Mouse (Mus musculus) limb, embryonic 12.5 days (tissue): ENCODE measurements around the gene Gm42420. TPM values are rescaled to one million over a fixed set of nuclear protein-coding genes. Genes with fewer than 3 reads are reported as not detected.

ENCODE experiments used
- ATAC-seq: fragments of 200-750 bp; cut with Nextera tagmentation; 2 replicates; pipeline ENCODE4 v1.8.0; 2017; ENCODE audit warnings: low read depth, moderate TSS enrichment; ENCODE audit not compliant: insufficient number of reproducible peaks, insufficient read depth, low FRiP score, low TSS enrichment
- H3K27ac ChIP-seq: fragments of 300-500 bp; sonication (generic); 2 replicates; pipeline ENCODE4 v1.5.1; 2016; ENCODE audit warnings: mild to moderate bottlenecking, moderate library complexity
- H3K27me3 ChIP-seq: fragments of 300-500 bp; sonication (generic); 2 replicates; pipeline ENCODE4 v1.6.1; 2016; ENCODE audit warnings: mild to moderate bottlenecking, moderate library complexity
- H3K36me3 ChIP-seq: fragments of 300-500 bp; sonication (generic); 2 replicates; pipeline ENCODE4 v1.6.1; 2016; ENCODE audit warnings: mild to moderate bottlenecking, moderate library complexity
- H3K4me1 ChIP-seq: fragments of 300-500 bp; sonication (generic); replicated peaks from 2 replicates; pipeline ENCODE4 v1.6.1; 2016
- H3K4me2 ChIP-seq: fragments of 300-500 bp; sonication (generic); 2 replicates; pipeline ENCODE4 v1.6.1; 2016; ENCODE audit warnings: mild to moderate bottlenecking, moderate library complexity
- H3K4me3 ChIP-seq: fragments of 300-500 bp; sonication (generic); replicated peaks from 2 replicates; pipeline ENCODE4 v1.5.1; 2016; ENCODE audit warnings: mild to moderate bottlenecking
- H3K9ac ChIP-seq: fragments of 300-500 bp; sonication (generic); replicated peaks from 2 replicates; pipeline ENCODE4 v1.6.1; 2016; ENCODE audit warnings: mild to moderate bottlenecking, moderate library complexity
- H3K9me3 ChIP-seq: fragments of 300-500 bp; sonication (generic); 2 replicates; pipeline ENCODE4 v1.6.1; 2016; ENCODE audit warnings: mild to moderate bottlenecking, moderate library complexity
- WGBS: fragments of 180-500 bp; shearing (Covaris S2); methylation state at CpG from one replicate; pipeline ENCODE4 v1.1.7; 2016; 5-methylcytosine and 5-hydroxymethylcytosine counted together
- polyA plus RNA-seq: library from polyadenylated mRNA; unstranded; fragments of >200 nt; fragmentation: Nextera tagmentation; extraction: Ambion mirVana; gene quantifications from 2 replicates; pipeline ENCODE4 v1.2.1, GENCODE M21; 2016

The Gm42420 gene
- polyA plus RNA-seq = 1.0 TPM in 1 of 2 replicates, not detected in the other

DNA sequence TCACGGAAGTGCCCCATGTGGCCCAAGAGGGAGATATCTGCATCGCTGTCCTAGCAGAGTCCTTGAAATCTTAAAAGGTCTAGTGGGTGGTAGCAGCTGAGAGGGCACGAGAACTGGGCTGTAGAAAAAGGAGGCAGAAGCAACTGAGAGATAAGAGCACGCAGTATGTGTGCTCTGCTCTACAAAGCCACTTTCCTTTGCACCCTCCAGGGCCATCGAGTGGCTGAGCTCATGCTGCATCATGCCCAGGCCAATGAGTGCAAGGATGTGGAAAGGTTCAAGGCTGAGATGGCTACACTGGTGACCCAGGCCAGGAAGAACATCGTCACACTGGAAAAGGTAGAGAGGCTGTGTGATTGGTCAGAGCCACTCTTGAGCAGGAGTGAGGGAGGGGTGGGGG, at the start of gene Gm42420:
Gene Gm42420, plus strand, starts transcription at position 237 of the 400 bp plus-strand sequence.
- Histone ChIP-seq H3K9ac (no peak within 1 kb of the TSS), H3K9me3 (no peaks in the 10 kb centered on the region), H3K36me3 (peaks cover 89% of the 10 kb centered on the region), H3K4me2 (no peak within 1 kb of the TSS), H3K4me3 (no peak within 1 kb of the TSS), H3K27ac (no peak within 1 kb of the TSS), H3K27me3 (no peaks in the 10 kb centered on the region), H3K4me1 (no peaks in the 10 kb centered on the region)
- WGBS = 90% methylated on average over 6 of the region's 6 CpGs
- no peak for ATAC-seq

DNA sequence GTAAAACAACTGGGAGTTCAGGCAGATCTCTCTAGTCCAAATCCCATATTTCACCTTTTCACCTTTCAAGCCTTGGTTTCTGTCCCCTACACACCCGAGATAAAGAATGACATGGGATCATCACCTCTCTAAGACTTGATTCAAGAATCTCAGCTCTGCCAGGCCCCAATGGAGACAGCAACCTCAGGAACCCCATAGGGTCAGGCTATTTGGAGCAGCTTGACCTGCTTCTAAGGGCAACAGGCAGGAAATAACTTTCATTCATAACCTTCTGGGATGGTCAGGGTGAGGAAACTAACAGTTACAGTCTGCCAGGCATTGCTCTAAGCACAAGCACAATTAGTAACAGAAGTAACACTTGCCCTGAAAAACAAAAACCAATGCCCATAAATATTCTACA, 48.9 kb upstream of the Gm42420 start:
- WGBS = 54% methylated on average over 1 of the region's 1 CpGs
- Histone ChIP-seq H3K4me1 (peaks cover 33% of the 10 kb centered on the region), H3K4me2 (no peak overlapping the region), H3K27ac (no peak overlapping the region), H3K9me3 (peaks cover 3% of the 10 kb centered on the region; the same call in 1 of the 2 replicates), H3K4me3 (no peak overlapping the region), H3K36me3 (peaks cover 15% of the 10 kb centered on the region), H3K9ac (no peak overlapping the region), H3K27me3 (no peaks in the 10 kb centered on the region)
- ATAC-seq = no peak

DNA sequence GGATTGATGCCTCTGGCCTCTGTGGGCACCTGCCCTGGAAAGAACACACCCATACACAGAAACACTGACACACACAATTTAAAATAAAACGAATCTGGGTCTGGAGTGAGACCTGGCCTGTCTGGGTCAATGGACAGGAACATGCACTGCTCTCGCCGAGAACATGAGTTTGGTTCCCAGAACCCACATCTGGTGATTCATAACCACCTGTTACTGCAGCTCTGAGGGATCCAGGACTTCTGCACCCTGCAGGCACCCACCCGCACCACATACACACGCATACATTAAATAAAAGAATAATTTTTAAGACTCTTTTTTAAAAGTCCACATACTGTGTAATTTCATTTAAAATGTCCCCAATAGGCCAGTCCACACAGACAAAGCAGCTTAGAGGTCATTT, 48.3 kb upstream of the Gm42420 start:
- no peak for ATAC-seq
- no peak overlapping the region for H3K27ac ChIP-seq
- no peak overlapping the region for H3K4me3 ChIP-seq
- H3K9me3 ChIP-seq = peaks cover 3% of the 10 kb centered on the region; the same call in 1 of the 2 replicates
- no peak overlapping the region for H3K4me2 ChIP-seq
- no peak overlapping the region for H3K9ac ChIP-seq
- no peaks in the 10 kb centered on the region for H3K27me3 ChIP-seq
- H3K36me3 ChIP-seq = peaks cover 15% of the 10 kb centered on the region
- peaks cover 35% of the 10 kb centered on the region for H3K4me1 ChIP-seq
- WGBS = 92% methylated on average over 5 of the region's 5 CpGs

DNA sequence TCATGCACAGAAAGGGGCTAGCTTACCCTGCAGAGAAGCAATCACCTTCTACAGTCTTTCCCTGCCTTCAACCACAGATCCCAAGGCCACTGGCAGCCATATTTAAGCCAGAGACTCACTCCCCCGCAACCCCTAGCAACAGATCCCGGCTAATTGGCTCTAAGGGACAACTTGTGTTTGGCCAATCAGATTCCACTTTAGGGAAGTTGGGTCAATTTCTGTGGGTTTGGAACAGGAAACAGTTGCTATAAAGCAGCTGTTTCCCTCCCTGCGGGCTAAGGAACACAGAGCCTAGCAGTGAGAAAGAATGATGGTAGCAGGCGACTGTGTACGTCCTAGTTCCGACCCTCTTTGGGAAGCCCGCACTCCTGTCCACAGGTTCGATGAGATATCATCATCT, 47.3 kb upstream of the Gm42420 start:
- peaks cover 9% of the 10 kb centered on the region for H3K36me3 ChIP-seq
- H3K4me2 ChIP-seq = peak overlapping the region; percentile 6; the same call in 1 of the 2 replicates
- no peak overlapping the region for H3K4me3 ChIP-seq
- H3K4me1 ChIP-seq = peaks cover 45% of the 10 kb centered on the region
- no peaks in the 10 kb centered on the region for H3K27me3 ChIP-seq
- 41% methylated on average over 8 of the region's 8 CpGs for WGBS
- peak overlapping the region; percentile 84 for H3K27ac ChIP-seq
- no peak for ATAC-seq
- H3K9me3 ChIP-seq = peaks cover 3% of the 10 kb centered on the region; the same call in 1 of the 2 replicates
- H3K9ac ChIP-seq = no peak overlapping the region

DNA sequence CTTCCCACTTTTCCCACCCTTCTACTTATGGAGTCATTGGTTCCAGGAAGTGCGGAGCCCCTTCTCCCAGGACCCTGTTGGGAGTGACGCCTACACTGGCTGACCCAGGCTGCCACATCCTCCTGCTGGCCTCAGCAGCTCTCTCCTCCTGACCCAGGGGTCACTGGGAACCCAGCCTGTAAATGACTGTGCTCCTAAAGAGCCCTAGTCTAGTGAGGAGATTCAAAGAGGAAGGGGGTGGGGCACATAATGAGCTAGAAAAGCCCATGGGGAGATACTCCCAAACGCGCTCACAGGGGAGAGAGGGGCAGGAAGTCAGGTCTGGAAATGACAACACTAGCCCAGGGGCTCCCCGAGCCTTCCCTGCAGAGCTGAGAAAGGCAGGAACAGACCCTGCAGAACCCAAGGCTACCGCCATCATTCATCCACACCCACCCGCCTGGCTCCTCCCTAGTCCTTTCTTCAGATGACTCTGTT, 45.8 kb upstream of the Gm42420 start:
- no peak for ATAC-seq
- Histone ChIP-seq H3K36me3 (no peaks in the 10 kb centered on the region), H3K4me2 (peak overlapping the region; percentile 29), H3K27me3 (no peaks in the 10 kb centered on the region), H3K9me3 (no peaks in the 10 kb centered on the region), H3K9ac (peak overlapping the region; percentile 37), H3K4me1 (peaks cover 60% of the 10 kb centered on the region), H3K4me3 (no peak overlapping the region), H3K27ac (peak overlapping the region; percentile 84)
- 5% methylated on average over 7 of the region's 7 CpGs for WGBS

DNA sequence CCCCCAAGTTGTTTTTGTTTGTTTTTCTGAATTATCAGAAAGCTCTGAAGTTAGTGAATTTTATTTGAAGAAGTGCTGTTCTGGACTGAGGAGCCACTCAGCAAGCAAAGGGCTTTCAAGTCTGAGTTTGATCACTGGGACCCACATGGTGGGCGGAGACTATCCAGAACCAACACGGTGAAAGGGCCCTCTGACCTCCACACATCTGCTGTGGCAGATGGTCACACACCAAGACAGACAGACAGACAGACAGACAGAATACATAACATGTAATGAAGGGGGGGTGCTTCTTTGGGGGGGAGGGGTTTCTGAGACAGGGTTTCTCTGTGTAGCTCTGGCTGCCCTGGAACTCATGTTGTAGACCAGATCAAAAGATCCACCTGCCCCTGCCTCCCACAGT, 45.0 kb upstream of the Gm42420 start:
- 31% methylated on average over 2 of the region's 2 CpGs for WGBS
- no peaks in the 10 kb centered on the region for H3K9me3 ChIP-seq
- peak overlapping the region; percentile 84 for H3K27ac ChIP-seq
- H3K36me3 ChIP-seq = no peaks in the 10 kb centered on the region; the same call in 1 of the 2 replicates
- H3K4me2 ChIP-seq = peak overlapping the region; percentile 29; the same call in 1 of the 2 replicates
- H3K27me3 ChIP-seq = no peaks in the 10 kb centered on the region
- no peak overlapping the region for H3K9ac ChIP-seq
- no peak for ATAC-seq
- H3K4me1 ChIP-seq = peaks cover 68% of the 10 kb centered on the region
- H3K4me3 ChIP-seq = no peak overlapping the region

DNA sequence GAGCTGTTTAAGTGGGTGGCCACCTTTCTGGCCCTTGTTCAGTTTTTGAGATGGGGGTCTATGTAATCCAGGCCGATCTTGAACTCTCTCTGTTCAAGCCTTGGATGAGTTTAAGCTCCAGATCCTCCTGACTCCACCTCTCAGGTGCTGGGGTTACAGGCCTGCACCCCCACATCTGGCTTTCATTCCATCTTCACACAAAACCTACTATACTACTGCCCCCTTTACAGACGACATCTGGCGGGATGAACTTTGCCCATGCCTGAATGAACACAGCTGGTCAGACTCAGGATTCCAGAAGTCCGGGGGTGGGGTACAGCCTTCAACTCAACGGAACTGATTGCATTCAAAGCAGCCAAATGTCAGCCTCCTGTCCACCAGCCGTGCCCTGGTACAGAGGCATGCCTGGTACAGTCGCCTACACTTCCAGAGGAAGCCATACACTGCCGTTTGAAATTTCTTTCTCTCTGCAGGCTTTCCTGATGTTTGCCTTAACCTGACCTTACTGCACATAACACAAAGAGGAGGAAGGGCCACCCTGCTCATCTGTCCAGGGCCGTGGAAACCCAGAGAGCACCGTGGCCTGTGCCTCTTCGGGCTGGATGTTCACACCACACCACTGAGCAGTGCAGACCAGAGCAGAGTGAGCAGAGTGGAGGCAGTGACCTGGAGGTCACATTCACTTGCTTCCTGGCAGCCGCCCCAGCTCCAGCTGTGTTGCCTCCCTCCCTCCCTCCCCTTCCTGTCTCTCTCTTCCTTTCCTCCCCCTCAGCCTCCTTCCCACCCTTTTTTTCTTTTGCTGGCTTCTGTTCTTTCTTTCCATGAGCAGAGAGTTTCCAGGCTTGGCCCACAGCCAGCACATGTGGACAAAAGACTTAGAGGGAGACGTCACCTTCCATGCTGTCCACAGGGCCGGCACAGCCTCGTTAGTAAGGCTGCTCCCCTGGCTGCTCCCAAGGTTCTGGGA, 42.6 kb upstream of the Gm42420 start:
- ATAC-seq = peak; percentile 86
- no peaks in the 10 kb centered on the region for H3K27me3 ChIP-seq
- H3K9me3 ChIP-seq = no peaks in the 10 kb centered on the region
- H3K9ac ChIP-seq = no peak overlapping the region
- WGBS = 12% methylated on average over 15 of the region's 15 CpGs
- no peaks in the 10 kb centered on the region; the same call in 1 of the 2 replicates for H3K36me3 ChIP-seq
- no peak overlapping the region for H3K4me3 ChIP-seq
- H3K4me2 ChIP-seq = peak overlapping the region; percentile 41
- H3K27ac ChIP-seq = peak overlapping the region; percentile 89
- H3K4me1 ChIP-seq = peaks cover 69% of the 10 kb centered on the region

DNA sequence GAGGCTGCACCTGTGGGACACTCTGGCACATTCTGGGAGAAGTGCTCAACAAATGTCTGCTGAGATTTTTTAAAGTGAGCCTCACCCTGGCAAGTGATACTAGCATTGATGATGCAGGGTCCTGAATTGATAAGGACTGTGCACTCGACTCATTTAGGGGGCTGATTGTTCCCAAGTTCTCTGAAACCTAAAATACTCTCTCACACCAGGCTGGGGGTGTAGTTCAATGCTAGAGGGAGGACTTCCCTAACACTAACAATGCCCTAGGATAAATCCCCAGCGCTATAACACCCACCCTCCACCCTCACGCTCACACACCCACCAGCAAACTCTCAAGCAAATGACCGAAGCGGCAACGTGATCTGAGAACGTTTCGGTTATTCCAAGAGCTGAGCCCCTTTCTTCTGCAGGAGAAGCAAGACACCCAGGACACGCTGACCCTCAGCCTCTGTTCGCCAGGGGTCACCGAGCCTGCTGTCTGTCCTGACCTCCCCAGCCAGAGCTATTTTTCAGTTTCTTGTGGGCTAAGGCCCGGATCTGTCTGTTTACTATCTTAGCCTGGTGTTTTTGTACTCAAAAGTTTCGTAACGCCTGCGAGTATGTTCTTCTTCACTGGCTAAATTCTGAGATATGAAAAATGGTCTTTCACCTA, 41.7 kb upstream of the Gm42420 start:
- Histone ChIP-seq H3K27me3 (no peaks in the 10 kb centered on the region), H3K4me3 (no peak overlapping the region), H3K36me3 (peaks cover under 1% of the 10 kb centered on the region; the same call in 1 of the 2 replicates), H3K4me2 (peak overlapping the region; percentile 41; the same call in 1 of the 2 replicates), H3K9me3 (no peaks in the 10 kb centered on the region), H3K9ac (no peak overlapping the region), H3K4me1 (peaks cover 59% of the 10 kb centered on the region), H3K27ac (peak overlapping the region; percentile 89)
- ATAC-seq = no peak; the same call in 1 of the 2 replicates
- WGBS = 43% methylated on average over 15 of the region's 15 CpGs

DNA sequence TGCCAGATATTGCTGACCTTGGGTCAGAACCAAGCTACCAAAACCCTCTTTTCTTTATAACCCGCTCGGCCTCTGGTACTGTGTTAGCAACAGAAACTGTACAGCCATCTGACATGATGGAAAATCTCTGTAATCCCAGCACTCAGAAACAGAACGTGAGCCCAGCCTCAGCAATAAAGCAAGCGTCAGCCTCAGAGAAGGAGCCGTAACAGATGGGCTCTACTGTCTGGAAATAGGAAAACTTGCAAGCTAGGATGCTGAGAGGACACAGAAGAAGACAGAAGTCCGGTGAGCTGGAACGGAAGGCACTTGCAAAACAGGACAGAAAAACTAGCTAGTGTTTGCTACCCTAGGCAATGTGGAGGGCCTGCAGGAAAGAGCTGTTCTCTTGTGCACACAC, 40.1 kb upstream of the Gm42420 start:
- H3K4me1 ChIP-seq = peaks cover 43% of the 10 kb centered on the region
- H3K4me2 ChIP-seq = no peak overlapping the region
- peaks cover 5% of the 10 kb centered on the region; the same call in 1 of the 2 replicates for H3K36me3 ChIP-seq
- H3K27ac ChIP-seq = peak overlapping the region; percentile 89
- H3K9me3 ChIP-seq = no peaks in the 10 kb centered on the region
- no peak overlapping the region for H3K4me3 ChIP-seq
- no peak overlapping the region for H3K9ac ChIP-seq
- H3K27me3 ChIP-seq = no peaks in the 10 kb centered on the region
- ATAC-seq = no peak
- WGBS = 78% methylated on average over 7 of the region's 7 CpGs

DNA sequence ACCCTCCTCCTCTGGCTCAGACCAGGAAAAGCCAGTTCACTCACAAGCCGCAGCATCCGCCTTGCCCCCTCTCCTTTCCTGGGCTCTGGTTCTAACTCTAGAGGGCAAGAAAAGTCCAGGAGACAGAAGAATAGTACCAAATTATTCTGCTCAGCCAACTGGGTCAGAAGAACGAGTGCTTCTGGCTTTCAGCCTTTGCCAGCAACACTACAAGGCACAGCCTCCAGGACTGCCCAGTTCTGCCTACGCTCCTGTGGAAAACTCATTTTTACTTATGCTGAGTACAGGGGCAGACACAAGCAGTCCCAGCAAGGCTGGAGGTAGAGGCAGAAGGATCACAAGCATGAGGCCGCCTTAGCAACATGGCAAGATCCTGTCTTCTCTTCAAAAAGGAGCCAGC, 37.5 kb upstream of the Gm42420 start:
- no peak overlapping the region for H3K4me3 ChIP-seq
- H3K36me3 ChIP-seq = peaks cover 13% of the 10 kb centered on the region; the same call in 1 of the 2 replicates
- 73% methylated on average over 5 of the region's 5 CpGs for WGBS
- H3K4me2 ChIP-seq = no peak overlapping the region
- H3K9me3 ChIP-seq = no peaks in the 10 kb centered on the region
- H3K4me1 ChIP-seq = peaks cover 32% of the 10 kb centered on the region
- no peak overlapping the region for H3K27ac ChIP-seq
- ATAC-seq = no peak
- no peaks in the 10 kb centered on the region for H3K27me3 ChIP-seq
- no peak overlapping the region for H3K9ac ChIP-seq
